Mouse (Mus musculus): ENCODE data around the gene Adar. TPM values are rescaled to one million over a fixed set of nuclear protein-coding genes. Genes with fewer than 3 reads are reported as not detected.
A peak's percentile ranks its signal among the peaks of the same experiment; 100 is the strongest.

Adar gene
- 100 to 1,000 TPM; 204 to 837 (median 528) TPM for total RNA-seq (2018; cell fraction: chromatin; rRNA removed)
- total RNA-seq (2018; cell fraction: cytosol; rRNA removed) = 100 to 1,000 TPM in 10 of 26 experiments, 10 to 100 TPM in 16; 44.7 to 165 (median 78.3) TPM
- total RNA-seq (2018; cell fraction: nucleus; rRNA removed) = 100 to 1,000 TPM; 151 to 513 (median 289) TPM
- polyA plus RNA-seq (2018) = 44.2 to 86.6 TPM (median 45.0 TPM) in 3 replicates

DNA sequence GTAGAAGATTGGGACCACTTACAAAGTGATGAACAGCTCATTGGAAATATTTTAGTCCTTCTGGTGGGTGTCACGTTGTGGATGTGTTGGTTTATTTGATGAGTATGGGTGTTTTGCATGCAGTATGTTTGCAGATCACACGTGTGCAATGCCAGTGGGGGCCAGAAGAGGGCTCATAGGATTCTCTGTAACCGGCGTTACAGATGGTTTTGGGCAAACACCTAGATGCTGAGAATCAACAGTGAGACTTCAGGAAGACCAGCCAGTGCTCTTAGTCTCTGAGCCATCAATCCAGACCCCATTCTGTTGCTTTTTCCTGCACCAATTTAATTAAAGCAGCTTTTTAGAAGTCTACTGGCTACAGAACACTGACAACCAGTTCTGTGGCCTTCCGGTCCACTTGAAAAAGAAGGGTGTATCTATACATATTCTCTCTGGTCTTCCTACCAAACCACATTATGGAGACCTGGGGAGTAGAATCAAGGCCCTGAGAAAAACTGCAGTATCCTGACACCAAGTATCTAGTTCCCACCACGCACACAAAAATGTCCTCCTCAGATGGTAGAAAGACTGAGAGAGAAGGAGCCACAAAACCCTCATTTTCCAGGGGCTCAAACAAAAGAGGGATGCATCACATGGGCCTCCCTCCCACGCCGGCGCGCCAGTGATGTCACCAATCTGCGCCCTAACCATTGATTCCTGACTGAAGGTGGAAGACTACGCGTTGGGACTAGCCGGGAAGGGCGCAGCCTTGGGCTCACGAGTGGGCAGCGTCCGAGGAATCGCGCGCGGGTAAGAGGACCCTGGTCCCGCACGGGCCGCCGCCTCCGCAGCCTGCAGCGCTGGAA lies at the start of gene Adar:
TSS of gene Adar (plus strand) at position 664 of the 848 bp plus-strand sequence.
- WGBS (ENCODE audit: missing documents) = 4% methylated on average over 28 of the region's 28 CpGs
- Histone ChIP-seq H3K79me2 (ENCODE audit: inconsistent target) (peaks cover 29% of the 10 kb centered on the region; the same call in 1 of the 2 replicates), H3K27ac (no peak within 1 kb of the TSS), H3K36me3 (ENCODE audit: inconsistent target) (no peaks in the 10 kb centered on the region), H3K4me3 (ENCODE audit: inconsistent target) (peak within 1 kb of the TSS; percentile 45)

DNA sequence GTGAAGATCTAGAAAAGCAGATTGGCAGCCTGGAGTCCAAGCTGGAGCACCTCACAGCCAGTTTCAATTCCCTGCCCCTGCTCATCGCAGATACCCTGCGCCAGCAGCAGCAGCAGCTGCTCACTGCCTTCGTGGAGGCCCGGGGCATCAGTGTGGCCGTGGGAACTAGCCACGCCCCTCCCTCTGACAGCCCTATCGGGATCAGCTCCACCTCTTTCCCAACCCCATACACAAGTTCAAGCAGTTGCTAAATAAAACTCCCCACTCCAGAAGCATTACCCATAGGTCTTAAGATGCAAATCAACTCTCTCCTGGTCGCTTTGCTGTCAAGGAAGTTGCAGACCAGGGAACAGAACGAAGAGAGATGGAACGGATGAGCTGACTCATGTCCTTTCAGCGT lies 47.7 kb upstream of the Adar start:
- Histone ChIP-seq H3K27ac (no peak overlapping the region), H3K79me2 (ENCODE audit: inconsistent target) (no peaks in the 10 kb centered on the region), H3K4me3 (ENCODE audit: inconsistent target) (no peak overlapping the region), H3K36me3 (ENCODE audit: inconsistent target) (no peaks in the 10 kb centered on the region)
- WGBS (ENCODE audit: missing documents) = 33% methylated on average over 11 of the region's 11 CpGs

- H3K4me3 ChIP-seq (ENCODE audit: inconsistent target) = no peak overlapping the region
- no peak overlapping the region for H3K27ac ChIP-seq
- no peaks in the 10 kb centered on the region for H3K79me2 ChIP-seq (ENCODE audit: inconsistent target)
- 92% methylated on average over 6 of the region's 6 CpGs for WGBS (ENCODE audit: missing documents)
- no peaks in the 10 kb centered on the region for H3K36me3 ChIP-seq (ENCODE audit: inconsistent target)
Observed at GRCm38 (mm10) chr3:89671334-89671733, 43.5 kb upstream of the Adar start.

DNA sequence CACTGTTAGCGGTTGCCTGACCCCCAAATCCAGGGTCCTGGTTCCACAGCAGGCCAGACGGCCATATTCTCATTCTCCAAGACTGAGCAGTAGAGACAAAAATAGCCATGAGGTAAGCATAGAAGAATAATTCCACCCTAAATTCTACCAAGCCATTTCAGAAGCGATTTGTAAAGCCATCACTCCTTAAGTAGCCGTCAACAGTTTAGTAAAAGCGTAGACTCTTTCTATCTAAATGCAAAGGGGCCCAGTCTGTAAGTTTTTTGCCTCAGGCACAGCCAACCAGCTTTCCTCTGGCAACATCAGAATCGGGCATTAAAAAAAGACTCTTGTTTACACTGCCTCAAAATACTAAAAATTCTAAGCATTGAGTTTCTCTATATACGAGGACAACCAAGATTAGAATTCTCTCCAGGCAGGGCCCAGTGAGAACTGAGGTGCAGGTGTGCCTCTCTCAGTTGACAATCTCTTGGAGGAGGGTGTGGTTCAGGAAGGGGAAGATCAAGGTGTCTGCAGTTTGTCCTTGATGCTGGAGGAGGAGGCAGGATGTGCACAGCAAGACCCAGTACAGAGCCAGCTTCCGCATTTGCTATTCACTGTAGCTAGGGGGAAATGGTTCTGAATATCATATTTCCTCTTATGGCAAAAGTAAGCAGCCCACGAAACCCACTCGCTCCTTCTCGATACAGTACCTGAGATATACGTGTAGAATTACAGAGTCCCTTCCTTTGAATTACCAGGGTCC lies 42.1 kb upstream of the Adar start:
- no peaks in the 10 kb centered on the region for H3K79me2 ChIP-seq (ENCODE audit: inconsistent target)
- WGBS (ENCODE audit: missing documents) = 38% methylated on average over 12 of the region's 12 CpGs
- no peak overlapping the region for H3K27ac ChIP-seq
- no peaks in the 10 kb centered on the region for H3K36me3 ChIP-seq (ENCODE audit: inconsistent target)
- H3K4me3 ChIP-seq (ENCODE audit: inconsistent target) = no peak overlapping the region

DNA sequence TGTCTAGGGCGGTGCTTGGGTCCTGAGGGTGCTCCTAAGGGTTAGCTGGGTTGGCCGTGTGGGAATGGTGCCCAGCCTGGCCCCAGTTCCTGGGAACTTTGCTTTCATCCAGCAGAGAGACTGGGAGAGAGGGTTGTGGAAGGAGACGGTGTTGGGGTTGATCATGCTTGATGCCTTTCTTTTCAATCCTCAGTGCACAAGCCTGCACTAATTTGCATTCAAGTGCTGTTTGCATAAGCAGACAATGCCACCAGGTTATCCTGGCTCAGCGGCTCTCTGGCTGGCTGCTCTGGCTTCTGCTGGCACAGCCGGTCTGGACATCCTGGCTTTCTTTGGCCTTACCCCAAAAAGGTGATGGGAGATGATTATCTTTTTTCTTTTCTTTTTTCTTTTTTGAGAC lies 37.2 kb upstream of the Adar start:
- no peak overlapping the region for H3K4me3 ChIP-seq (ENCODE audit: inconsistent target)
- 85% methylated on average over 5 of the region's 5 CpGs for WGBS (ENCODE audit: missing documents)
- H3K36me3 ChIP-seq (ENCODE audit: inconsistent target) = no peaks in the 10 kb centered on the region
- no peaks in the 10 kb centered on the region for H3K79me2 ChIP-seq (ENCODE audit: inconsistent target)
- no peak overlapping the region for H3K27ac ChIP-seq

DNA sequence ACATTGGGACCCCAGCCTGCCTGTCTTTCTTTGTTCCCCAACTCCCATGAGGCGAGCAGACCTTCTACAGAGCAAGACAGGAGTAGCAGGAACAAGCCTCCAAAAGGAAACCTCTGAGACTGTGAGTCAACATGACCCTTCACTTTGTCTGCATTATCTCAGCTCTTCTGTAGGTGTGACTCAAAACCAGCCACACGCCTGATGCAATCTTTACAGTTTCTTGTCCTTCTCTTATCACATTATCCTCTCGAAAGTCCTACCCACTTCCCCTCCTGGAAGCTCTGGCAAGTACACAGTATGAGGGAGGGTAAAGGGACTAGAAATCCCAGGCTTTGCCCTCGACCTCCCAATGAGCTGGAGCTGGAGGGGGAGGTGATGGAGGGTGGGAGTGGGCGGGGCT lies 28.8 kb upstream of the Adar start:
- Histone ChIP-seq H3K4me3 (ENCODE audit: inconsistent target) (no peak overlapping the region), H3K79me2 (ENCODE audit: inconsistent target) (no peaks in the 10 kb centered on the region), H3K27ac (no peak overlapping the region), H3K36me3 (ENCODE audit: inconsistent target) (no peaks in the 10 kb centered on the region)
- 52% methylated on average over 3 of the region's 5 CpGs for WGBS (ENCODE audit: missing documents)

DNA sequence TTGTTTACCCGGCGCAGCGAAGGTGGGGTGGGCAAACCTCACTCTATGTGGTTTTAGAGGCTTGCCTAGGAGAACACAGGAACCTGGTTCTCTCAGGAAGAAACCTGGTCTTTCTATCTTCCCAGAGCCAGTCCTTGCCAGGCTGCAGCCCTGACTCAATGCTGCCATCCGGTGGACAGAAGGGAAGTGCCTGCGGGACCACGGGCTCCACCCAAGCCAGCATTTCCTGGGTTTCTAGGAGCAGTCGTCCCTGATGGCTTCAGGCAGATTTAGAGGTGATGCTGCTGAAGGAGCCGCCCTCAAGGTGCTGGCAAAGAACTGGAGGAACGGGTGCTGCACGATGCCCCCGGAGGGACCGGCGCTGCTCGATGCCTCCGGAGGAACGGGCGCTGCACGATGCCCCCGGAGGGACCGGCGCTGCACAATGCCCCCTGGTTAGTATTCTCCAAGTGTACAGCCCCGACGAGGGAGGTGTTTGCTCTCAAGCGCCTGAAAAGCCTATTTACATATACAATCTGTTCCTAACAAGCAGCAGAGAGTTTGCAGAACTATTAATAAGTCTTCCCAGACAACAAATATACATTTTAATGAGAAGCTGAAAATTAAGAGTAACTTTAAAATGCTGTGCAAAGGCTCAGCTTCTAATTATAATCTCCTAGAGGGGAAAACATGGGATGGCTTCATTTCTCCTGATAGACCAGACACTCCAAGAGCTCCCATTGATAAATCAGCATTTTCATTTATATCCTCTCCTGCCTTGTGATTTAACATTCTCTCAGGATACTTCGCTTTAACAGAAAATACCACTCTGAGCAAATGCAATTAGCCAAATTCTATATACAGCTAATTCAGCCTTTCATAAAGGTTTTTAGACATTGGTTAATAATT lies 25.9 kb upstream of the Adar start:
- Histone ChIP-seq H3K27ac (no peak overlapping the region), H3K79me2 (ENCODE audit: inconsistent target) (no peaks in the 10 kb centered on the region), H3K4me3 (ENCODE audit: inconsistent target) (no peak overlapping the region), H3K36me3 (ENCODE audit: inconsistent target) (no peaks in the 10 kb centered on the region)
- 8% methylated on average over 25 of the region's 25 CpGs for WGBS (ENCODE audit: missing documents)

- Histone ChIP-seq H3K79me2 (ENCODE audit: inconsistent target) (no peaks in the 10 kb centered on the region), H3K27ac (no peak overlapping the region), H3K4me3 (ENCODE audit: inconsistent target) (no peak overlapping the region), H3K36me3 (ENCODE audit: inconsistent target) (no peaks in the 10 kb centered on the region)
- 66% methylated on average over 9 of the region's 9 CpGs for WGBS (ENCODE audit: missing documents)
Observed at GRCm38 (mm10) chr3:89691776-89692175, 23.0 kb upstream of the Adar start.

DNA sequence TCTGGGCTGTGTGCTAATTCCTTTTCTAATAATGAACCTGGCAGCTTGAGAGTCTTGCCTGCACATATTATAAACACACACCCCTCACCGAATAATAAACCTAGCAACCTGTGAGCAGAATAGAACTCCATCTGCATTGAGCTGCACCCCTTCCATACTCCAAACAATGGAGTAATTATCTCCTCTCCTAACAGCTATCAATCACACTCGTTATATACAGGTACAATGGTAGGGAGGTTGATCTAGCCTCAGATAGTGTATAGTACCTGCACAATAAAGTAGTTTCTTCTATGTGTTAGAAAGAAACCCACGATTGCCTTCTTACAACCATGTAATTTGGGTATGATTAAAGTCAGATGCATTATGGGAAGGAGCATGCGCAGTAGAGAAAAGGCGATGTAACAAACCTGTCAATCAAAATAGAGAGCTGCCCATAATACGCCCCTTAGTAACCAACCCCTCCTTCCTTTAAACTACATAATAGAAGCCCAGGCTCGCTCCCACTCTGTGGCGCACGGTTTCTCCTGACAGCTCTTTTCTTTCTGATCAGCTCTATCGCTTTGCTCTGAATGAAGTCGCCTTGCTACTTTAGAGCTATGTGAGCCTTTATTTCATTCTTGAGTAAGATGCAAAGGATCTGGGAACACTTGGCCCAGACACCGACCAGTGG lies 18.5 kb upstream of the Adar start:
- Histone ChIP-seq H3K79me2 (ENCODE audit: inconsistent target) (no peaks in the 10 kb centered on the region), H3K36me3 (ENCODE audit: inconsistent target) (no peaks in the 10 kb centered on the region), H3K4me3 (ENCODE audit: inconsistent target) (no peak overlapping the region), H3K27ac (no peak overlapping the region)
- WGBS (ENCODE audit: missing documents) = 89% methylated on average over 12 of the region's 12 CpGs

GRCm38 (mm10) chr3:89698958-89699357 lies 15.9 kb upstream of the Adar start:
- WGBS (ENCODE audit: missing documents) = 100% methylated on average over 1 of the region's 1 CpGs
- Histone ChIP-seq H3K79me2 (ENCODE audit: inconsistent target) (no peaks in the 10 kb centered on the region), H3K4me3 (ENCODE audit: inconsistent target) (no peak overlapping the region), H3K27ac (no peak overlapping the region), H3K36me3 (ENCODE audit: inconsistent target) (no peaks in the 10 kb centered on the region)

DNA sequence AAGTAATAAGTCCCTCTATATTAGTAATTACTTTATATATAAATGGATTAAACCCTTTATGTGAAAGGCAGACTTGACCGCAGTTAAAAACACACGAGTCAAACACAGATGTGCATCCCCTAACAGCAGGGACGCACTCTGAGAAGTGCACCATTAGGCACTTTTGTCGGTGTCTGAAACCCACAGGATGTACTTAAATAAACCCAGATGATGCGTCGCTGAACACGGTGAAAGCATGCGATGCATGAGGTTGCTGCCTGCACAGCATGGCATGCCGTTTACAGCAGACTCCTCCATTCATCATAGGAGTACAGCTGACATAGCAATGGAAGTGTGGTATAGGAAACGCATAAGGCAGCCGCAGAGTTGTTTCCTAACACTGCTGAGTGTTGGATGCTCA lies 14.4 kb upstream of the Adar start:
- WGBS (ENCODE audit: missing documents) = 83% methylated on average over 11 of the region's 11 CpGs
- Histone ChIP-seq H3K79me2 (ENCODE audit: inconsistent target) (no peaks in the 10 kb centered on the region), H3K27ac (no peak overlapping the region), H3K4me3 (ENCODE audit: inconsistent target) (no peak overlapping the region), H3K36me3 (ENCODE audit: inconsistent target) (no peaks in the 10 kb centered on the region)

DNA sequence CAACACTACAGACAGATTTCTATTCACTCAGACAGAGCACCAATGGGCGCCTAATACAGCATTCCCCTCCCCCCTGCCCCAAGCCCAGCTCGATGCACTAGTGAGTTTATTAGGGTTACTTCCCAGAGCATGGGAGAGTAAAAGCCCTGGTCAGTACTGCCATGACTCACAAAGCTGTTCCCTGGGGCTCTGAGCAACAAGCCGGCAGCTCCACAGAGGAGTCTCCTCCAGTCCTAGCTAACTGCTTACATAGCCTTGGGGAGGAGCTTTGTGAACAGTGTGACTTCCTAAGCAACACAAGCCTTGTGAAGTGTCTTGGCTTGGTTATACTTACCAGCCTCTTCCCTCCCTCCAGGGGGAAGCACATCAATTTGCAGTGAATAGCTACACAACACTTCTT lies 11.2 kb upstream of the Adar start:
- 55% methylated on average over 3 of the region's 3 CpGs for WGBS (ENCODE audit: missing documents)
- Histone ChIP-seq H3K4me3 (ENCODE audit: inconsistent target) (no peak overlapping the region), H3K36me3 (ENCODE audit: inconsistent target) (no peaks in the 10 kb centered on the region), H3K27ac (no peak overlapping the region), H3K79me2 (ENCODE audit: inconsistent target) (no peaks in the 10 kb centered on the region)

DNA sequence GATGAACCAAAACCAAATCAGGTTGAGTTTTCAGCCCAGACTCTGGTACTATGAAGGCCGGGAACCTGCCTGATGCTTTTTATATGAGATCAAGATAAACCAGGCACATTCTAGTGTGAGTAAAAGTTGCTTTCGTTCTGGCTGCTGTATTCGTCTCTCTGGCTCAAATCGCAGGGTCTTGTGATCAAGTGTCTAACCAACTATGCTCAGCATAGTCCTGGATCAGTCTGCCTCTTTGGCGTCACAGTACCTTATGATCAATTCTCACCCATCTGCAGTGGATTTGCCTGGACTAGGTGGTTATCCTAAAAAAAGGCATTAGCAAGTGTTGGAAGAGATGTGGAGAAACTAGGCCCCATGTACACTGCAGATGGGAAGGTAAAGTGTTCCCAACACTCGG lies 10.8 kb upstream of the Adar start:
- Histone ChIP-seq H3K4me3 (ENCODE audit: inconsistent target) (no peak overlapping the region), H3K36me3 (ENCODE audit: inconsistent target) (no peaks in the 10 kb centered on the region), H3K79me2 (ENCODE audit: inconsistent target) (no peaks in the 10 kb centered on the region), H3K27ac (no peak overlapping the region)
- WGBS (ENCODE audit: missing documents) = 83% methylated on average over 6 of the region's 6 CpGs

Measured in macrophage (primary cell).